Mouse (Mus musculus): Measurements from ENCODE around the gene Parp8. TPM values are rescaled to one million over a fixed set of nuclear protein-coding genes. Genes with fewer than 3 reads are reported as not detected.

Parp8 gene
- total RNA-seq (2021), result 10 to 100 TPM; 27.7 to 35.3 TPM
- long read RNA-seq, partial matches to known transcripts, result 13 of 21 reads
- long read RNA-seq, other reads (novel, unspliced or antisense), result 4 of 21 reads

DNA sequence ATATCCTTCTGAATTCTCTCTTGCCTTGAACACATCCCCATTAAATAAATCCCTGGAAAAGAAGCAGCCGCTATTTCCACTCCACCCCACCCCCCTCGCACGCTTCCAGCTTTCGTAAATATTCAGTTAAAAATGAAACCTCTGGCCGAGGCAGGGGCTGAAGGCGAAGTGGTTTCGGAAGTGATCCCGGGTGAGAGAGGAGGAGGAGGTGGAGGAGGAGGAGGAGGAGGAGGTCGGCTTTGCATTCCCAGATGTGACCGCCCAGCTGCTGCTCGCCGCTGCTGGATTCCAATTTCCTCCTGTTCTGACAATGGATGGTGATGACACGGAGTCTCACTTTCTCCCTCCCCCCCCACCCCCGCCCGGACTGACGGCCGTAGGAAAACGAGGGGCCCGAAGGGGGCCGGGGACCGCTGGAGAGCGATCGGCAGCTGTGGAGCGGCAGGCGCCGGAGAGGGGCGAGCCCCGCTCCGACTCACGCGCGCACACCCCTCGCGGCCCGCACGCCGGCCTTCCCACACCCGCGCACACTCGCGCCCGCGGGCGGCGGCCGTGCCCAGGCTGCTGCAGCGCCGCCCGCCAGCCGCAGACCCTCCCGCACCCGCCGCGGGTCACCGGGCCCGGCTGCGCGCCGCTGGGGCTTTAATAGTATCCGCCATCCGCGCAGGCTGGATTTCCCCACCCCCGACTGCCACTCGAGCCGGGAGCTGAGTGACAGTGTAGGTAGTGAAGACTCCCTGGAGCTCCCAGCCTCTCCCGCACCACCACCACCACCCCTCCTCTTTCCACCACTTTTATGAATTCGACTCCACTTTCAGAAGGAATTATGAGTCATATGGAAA, at the start of gene Parp8:
Gene Parp8 (minus strand): TSS at position 312 of the 842 bp plus-strand sequence.
- DNase-seq (ENCODE audit: low spot score in 2 of 2), result peak; percentile 54 to 71

DNA sequence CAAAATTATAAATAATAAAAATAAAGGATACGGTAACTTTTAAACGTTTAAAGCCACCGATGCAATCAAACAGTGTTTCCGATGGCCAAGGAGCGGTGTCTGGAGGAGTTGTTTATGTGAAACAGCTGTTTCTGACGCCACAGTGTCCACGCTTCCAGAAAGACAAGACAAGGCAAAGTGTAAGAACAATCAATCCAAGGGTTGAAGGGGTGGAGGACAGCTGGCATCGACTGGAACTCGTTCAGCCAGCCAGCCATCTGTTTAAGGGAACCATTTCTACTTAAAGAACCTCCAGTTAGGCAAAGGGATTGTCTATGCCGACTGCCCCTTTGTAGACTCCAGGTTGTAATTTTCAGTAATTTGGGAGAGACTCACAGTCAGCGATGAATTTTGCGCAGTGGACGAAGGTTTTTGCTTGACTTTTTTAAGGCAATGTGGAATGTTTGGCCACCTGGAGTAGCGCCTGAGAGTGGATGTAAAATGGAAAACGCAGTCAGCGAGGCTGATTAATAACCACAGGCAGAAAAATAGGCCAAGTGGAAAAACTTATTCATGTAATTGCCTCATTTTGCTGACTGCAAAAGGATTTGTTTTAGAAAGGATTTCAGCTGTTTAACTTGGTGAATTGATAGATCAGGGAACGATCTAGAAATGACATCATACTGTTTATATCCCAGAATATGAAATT, 37.4 kb upstream of the Parp8 start:
- DNase-seq (ENCODE audit: low spot score in 2 of 2), result peak in 1 of 2 experiments; percentile 6

DNA sequence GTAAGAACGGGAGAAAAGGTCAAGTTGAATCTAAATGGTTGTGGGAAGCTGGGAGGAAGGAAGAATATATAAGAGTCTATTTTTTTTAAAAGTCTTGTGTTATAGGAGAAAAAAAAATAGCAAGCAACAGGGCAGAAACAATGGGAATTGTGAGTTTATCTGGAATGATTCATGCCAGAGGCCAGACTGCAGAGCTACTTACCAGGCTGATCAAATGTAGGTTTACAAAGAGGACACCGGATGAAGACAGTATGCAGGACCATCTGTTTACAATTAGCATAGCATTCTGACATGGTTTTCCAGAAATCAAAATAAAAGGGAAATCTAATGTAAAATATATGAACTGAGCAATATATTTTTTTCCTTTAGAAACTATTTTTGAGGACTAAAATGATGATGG, 31.1 kb upstream of the Parp8 start:
- no peak for DNase-seq (ENCODE audit: low spot score in 2 of 2)

DNA sequence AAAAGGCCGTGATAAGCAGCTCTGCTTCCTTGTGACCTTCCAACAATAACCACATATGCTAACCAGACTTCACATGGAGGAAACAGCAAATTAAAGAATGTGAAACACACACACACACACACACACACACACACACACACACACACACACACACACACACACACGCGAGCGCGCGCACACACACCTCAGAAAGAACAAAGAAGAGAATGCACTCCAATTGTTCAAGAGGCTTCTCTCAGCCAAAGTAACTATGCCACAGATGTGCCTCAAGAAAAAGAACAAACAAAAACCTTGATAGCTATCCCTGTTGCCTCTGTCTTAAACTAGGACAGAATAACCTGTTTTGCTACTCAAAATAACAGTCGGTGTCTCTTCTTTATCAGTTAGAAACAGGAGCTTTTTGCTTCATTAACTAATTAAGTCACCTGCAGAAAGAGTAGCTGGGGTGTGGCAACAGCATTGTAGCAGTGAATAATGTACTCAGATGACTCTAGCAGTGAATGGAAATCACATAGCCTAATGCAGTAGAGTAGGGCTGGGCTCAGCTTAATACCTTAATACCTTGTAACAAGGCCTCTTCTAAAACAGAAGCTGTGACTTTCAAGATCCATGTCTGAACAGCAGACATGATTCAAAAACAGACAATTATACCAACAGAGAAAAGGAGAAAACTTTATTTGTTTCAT, 29.6 kb upstream of the Parp8 start:
- DNase-seq (ENCODE audit: low spot score in 2 of 2), result no peak

DNA sequence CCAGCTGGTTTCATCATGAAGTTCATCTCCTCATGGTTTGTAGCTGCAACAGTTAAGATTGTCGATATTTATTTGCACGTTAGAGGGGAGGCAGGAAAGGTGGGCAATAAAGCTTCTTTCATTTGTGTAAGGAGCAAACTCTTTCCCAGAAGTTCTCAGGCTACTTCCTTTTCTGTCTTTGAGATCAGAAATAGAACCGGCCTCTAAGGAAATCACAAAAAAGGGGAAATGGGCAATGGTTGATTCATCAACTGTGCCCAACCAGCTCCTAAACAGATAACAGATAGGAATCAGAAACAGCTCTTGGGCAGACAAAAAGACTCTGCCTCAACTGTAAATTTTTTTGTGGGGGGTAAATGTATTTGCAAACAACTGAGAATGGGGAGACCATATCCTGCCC, 27.4 kb upstream of the Parp8 start:
- DNase-seq (ENCODE audit: low spot score in 2 of 2), result no peak

DNA sequence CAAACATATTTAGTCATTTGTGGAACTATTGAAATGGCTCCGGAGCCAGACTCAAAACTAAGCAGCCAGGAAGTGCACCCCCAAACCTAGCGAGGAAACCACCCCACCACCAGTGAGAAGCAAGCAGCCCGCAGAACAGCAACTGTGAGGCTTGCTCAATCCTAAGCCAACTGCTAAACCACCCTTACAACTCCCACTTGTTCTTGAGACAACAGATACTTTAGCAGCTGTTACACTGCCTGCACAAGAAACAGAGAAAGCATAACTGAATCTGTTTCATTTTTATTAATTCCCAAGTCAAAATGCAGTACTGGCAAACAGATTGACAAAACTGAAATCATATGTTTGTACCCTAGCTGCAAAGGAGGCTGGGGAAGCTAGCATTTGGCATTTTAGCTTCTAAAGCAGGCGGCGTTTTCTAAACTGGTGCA, 23.2 kb upstream of the Parp8 start:
- DNase-seq (ENCODE audit: low spot score in 2 of 2), result peak; percentile 74 to 90

DNA sequence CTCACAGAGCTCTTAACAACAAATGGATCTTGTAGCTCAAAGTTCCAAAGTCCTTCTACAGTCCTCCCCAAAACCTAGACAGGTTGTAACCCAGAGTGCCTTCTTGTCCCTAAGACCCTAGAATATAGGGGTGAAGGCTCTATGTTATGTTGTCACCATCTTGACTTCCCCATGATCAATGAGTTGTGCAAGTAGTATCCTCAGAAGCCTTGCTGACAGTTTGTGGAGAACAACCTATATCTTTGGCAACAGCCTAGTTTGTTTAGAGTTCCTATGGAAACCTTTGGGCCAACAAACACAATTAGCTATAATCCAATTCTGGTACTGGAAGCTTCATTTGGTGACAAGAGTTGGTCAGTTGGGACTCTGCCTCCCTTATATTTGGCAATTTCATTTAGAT, 18.2 kb upstream of the Parp8 start:
- DNase-seq (ENCODE audit: low spot score in 2 of 2), result no peak

DNA sequence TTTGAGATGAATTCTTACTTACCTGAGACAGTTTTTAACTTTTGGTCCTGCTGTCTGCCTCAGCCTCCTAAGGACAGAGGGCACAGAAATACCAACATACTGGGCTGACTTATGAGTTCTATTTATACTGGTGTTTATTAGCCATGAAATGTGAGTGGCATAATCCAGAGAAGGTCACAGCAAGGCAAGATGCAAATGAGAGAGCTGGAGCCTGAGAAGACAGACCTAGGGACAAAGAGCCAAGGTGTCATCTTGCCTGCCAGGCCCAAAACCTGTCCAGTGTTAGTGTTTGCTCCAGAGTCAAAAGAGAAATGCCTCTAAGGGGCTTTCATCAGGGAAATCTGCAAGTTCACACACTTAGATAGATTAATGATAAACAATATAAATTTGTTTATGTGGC, 15.7 kb upstream of the Parp8 start:
- no peak for DNase-seq (ENCODE audit: low spot score in 2 of 2)

DNA sequence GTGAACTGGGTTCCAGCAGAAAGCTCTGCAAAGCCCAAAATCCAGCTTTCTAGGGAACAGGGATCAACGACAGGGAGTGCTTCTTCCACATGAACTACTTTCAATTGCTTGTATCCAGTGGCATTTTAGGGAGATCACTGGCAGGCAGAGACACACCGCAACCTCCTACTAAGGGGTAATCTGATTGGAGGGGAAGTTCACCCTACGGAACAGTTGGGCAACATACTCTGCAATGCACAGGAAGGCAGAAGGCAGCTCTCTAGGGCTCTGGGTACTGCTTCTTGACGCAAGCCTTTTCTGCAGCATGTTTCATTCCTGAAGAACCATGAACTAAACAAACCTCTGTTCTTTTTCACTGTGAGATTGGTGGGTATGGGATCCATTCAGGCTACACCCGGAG, 10.9 kb upstream of the Parp8 start:
- DNase-seq (ENCODE audit: low spot score in 2 of 2), result no peak

DNA sequence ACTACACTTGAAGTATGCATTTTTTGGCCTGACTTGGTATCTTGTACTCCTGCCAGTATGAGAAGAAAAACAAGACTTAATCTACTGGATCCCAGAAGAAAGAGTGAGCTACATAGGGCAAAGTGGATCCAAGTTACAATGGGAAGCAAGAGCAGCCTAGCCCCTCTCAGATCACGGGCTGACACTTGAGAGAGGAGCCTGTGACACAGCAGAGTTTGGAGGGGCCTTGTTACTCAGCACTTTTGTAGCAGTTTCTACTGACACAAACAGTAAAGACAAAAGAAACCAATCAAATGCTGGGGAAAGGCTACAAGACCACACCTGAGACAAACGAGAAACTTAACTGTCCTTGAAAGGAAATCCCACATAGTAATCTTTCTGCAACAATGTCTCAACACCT, 9.8 kb upstream of the Parp8 start:
- DNase-seq (ENCODE audit: low spot score in 2 of 2), result no peak

DNA sequence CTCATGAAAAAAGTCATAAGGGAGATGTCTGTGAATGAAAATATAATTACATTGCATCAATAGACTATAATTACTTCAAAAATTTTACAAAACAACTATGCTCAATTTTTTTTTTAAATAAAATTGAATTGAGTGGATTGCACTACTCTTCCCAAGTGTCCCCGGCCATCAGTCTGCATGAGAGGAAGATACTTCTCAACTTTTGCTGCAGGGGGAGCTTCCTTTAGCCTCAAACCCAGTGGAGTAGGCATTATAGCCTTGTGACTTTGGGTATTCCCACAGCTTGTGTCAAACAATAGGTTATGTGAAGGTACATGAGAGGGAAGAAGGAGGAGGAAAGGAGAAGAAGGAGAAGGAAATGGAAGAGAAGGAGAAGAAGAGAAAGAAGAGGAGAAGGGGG, 9.3 kb upstream of the Parp8 start:
- no peak for DNase-seq (ENCODE audit: low spot score in 2 of 2)

DNA sequence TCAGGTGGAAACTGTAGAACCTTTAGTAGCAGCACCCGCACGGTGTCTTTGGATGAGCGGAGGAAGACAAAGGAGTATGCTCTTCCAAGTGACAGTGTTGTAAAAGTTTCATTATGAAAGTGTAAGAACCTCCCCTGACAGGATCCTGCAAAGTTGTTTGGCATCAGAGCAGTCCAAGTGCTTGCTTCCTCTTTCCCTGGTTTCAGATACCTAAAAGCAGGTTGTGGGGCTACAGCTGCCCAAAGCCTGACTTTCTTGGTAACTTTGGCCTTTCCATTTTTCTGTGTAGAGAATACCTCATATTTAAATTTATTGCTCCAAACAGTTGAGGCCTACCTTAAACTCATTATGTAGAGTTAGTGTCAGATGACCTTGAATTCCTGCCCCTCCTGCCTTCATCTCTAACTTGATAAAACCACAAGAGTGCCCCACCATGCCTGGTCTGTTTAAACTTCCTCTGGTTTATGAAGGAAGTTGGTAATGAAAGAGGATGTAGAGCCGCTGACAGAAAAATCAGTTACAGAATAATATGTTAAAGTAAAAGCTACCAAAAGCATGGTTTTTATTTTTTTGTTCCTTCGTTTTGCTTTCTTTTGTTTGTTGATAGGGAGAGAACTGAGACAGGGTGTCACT, 8.5 kb upstream of the Parp8 start:
- no peak for DNase-seq (ENCODE audit: low spot score in 2 of 2)

DNA sequence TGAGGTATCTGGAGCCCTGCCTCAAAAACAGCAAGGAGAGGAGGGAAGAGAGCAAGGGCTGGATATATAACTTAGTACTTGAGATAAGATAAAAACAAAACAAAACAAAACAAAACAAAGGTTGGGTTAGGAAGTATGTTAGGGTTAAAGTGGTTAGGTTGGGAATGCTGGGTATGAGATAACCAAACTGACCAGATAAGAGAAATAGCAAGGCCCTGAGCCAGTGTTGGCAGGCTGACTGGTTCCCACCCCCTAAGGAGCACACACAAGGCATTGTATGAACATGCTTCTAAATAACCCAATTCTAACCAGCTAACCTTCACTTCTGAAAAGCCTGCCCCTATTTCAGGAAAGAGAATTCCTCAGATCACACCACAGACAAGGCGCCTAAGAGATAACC, 7.1 kb upstream of the Parp8 start:
- DNase-seq (ENCODE audit: low spot score in 2 of 2), result no peak

DNA sequence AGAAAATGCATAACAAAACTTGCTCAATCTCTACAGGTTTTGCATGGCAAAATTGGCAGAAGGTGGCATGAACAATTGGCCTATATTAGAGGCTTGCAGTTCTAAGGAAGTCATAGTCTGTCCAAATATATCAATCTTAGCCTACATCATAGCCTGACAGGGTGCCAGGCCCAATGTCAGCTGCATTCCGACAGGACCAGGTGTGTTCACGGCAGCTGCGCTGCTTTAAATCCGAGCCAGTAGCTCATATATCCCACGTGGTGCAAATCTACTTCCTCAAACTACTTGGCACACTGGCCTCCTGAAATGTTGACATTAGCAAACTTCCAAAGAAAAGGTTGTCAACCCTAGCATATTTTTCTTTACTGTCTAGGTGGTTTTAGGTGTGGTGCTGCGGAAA, 6.2 kb upstream of the Parp8 start:
- no peak for DNase-seq (ENCODE audit: low spot score in 2 of 2)

DNA sequence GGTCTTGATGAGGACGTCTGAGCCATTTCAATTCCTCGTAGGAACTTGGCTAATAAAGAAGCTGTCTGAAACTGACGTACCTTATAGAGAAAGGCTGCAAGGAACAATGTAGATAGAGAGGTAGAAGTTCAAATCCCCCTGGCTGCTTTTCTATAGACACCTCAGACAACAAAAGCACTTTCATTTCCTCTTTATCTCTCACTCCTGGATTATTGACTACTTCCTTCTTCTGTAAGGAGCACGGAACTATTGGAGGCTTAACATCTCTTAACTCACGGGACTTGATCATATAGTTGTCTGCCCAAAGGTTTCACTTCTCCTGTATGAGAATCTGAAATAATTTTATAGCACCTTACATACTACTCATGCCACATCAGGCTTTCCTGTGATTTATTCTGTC, 2.9 kb upstream of the Parp8 start:
- DNase-seq (ENCODE audit: low spot score in 2 of 2), result no peak

DNA sequence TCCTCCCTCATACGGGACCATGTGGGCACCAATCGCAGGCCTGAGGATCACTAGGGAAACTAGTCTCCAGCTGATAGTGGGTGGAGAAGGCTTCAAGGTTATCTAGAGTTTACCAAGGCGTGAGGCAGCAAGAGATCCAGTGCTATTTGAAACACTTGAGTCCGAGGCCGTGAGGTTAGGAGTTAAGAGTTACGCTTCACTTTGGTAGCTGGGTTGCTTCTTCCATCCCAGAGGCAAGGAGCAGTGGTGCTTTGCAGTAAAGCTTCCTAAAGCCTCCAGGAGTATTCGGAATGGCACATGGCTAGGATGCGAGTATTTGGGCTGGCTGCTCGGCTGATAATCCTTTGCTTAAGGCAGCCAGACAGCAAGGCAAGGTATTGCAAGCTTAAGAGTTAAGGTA, 2.0 kb upstream of the Parp8 start:
- DNase-seq (ENCODE audit: low spot score in 2 of 2), result no peak

DNA sequence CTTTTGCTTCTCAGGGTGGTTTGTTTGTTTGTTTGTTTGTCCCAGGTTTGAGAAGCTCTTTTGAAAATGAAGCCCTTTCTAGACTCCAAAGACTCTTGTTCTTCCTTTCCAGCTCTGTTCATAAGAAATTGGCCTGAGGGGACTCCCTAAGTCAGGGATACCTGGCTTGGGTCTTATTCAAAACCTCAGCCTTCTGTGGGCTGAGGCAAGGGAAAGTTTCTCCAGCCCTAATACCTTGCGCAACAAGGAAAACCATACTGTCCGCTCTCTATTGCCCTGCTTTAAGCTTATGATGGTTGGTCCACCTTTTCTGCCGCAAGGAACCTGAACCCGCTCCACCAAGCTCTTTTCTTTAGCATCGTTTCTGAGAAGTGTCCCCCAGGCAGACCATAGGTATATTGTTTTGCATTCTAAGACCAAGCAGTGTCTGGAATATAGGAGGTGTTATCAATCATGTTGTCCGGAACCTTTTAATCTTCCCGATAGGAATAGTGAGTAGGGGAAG, 991 bp upstream of the Parp8 start:
- no peak for DNase-seq (ENCODE audit: low spot score in 2 of 2)

DNA sequence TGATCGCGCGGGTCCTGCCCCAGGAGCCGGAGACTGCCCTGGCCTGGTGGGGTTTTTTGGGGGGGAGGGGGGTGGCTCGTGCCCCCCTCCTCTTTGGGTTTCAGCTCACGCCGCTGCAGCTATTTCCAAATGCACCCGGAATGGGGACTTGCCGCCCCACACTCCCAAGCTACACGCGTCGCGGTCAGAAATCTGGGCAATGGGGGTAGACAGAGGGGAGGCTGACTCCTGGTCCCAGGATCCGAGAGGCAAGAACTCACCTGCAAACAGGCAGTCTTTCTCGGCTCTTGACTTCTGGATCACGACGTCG, 466 bp downstream of the Parp8 start:
- peak in 1 of 2 experiments; percentile 4 for DNase-seq (ENCODE audit: low spot score in 2 of 2)

DNA sequence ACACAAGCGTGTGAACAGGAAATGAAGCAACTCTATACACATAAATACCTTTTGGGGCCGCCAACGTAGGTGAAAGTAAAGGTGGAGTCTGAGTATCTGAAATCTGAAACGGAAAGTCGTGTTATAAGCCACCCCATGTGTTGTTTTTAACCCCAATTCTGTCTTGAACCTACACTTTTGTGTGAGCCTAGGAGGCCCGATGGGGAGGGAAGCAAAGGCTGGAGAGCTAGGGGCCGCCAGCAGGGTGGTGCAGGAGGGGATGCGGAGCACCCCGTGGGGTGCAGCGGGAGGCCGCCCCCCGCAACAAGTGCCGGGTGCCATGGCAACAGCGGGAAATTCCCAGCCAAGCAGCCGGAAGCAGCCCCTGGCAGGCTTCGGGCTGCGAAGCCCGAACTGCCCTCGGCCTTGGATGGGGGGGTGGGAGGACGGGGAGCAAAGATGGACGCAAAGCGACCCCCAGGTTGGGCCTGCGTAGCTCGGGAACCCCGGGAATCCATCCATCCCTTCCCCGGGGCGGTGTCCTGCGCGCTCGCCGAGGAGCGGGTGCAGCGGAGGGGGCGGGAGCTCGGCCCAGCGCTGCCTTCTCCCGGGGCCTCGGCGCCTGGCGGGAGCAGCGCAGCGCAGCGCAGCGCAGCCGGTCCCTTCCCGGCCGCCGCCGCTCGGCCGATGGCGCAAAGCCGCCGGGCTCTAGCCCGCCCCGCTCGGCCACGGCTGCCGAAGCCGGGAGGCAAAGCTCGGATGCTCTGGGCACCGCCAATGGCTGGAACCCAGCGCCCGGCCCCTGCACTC, 1.0 kb downstream of the Parp8 start:
- peak; percentile 24 to 54 for DNase-seq (ENCODE audit: low spot score in 2 of 2)

DNA sequence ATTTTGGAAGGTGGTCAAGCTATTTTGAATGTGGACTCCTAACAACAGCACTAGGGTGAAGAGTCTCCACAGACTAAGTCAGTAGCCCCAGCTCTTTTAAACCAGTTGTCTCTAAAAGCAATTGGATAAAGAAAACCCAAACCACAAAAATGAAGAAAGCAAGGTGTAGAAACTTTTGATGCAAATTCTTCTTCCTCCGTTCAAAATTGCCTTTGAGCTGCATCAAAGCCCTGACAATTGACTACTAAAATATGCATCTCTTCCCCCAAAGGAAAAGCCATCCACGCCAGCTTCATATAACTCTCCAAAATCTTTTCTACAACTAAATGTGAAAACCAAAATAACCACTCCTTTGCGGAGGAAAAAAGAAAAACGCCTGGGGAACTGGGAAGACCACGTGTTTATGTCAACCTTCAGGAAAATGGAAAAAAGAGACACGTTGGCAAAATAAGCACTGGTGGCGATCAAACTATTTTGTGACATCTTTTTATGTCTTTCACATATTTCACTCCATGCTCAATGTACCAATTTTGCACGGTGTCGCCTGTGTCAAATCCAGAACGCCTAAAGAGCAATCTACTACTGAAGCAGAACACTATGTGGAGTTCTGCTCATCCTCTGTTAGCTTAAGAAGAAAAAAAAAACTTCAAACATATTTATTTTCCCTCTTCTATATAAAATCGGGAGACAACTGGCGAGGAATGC, 1.8 kb downstream of the Parp8 start:
- no peak for DNase-seq (ENCODE audit: low spot score in 2 of 2)

Measured in layer of hippocampus, adult 18-20 months (tissue).